Mouse (Mus musculus): ENCODE measurements at regions not wholly inside any gene's neighbourhood (a gene's known extent, or its start where the extent isn't known, plus 50 kb on each side); places are given as distances from the start of the nearest gene placed in this dataset.

- no peak for TF ChIP-seq UBTF (IDR thresholded peaks at IDR 0.05; ENCODE audit: low read depth, low read length)
- no peak for TF ChIP-seq CTCF (conservative IDR thresholded peaks at IDR 0.05 in 1 of 2, IDR thresholded peaks at IDR 0.05 in 1 of 2; ENCODE audit: low read depth in 2 of 2, low read length in 2 of 2)
- TF ChIP-seq HCFC1 (IDR thresholded peaks at IDR 0.05; ENCODE audit: low read depth, low read length) = no peak
- TF ChIP-seq ZMIZ1 (IDR thresholded peaks at IDR 0.05; ENCODE audit: low read depth, low read length) = no peak
- TF ChIP-seq MAX (IDR thresholded peaks at IDR 0.05; ENCODE audit: low read length) = no peak
- no peak for TF ChIP-seq RCOR1 (conservative IDR thresholded peaks at IDR 0.05; ENCODE audit: low read depth, low read length)
- no peak for TF ChIP-seq POLR2A (IDR thresholded peaks at IDR 0.05; ENCODE audit: low read depth, low read length)
- no peak for TF ChIP-seq ZC3H11A (IDR thresholded peaks at IDR 0.05; ENCODE audit: low read depth, low read length)
- no peak for TF ChIP-seq E2F4 (IDR thresholded peaks at IDR 0.05; ENCODE audit: insufficient replicate concordance, low read depth, low read length)
- TF ChIP-seq SIN3A (IDR thresholded peaks at IDR 0.05; ENCODE audit: low read length) = no peak
These were observed 194.7 kb downstream of the Gm765 start for GRCm38 (mm10) chr6:98147855-98148254.
